Mouse (Mus musculus) lung, adult 2 months (tissue): ENCODE measurements at regions not wholly inside any gene's neighbourhood (a gene's known extent, or its start where the extent isn't known, plus 50 kb on each side); places are given as distances from the start of the nearest gene placed in this dataset.

Experiments used
- CTCF ChIP-seq: fragments of 200-500 bp; IDR thresholded peaks from 2 replicates; pipeline ENCODE4 v1.5.1; 2011; ENCODE audit warnings: mild to moderate bottlenecking, low read length, control low read depth; ENCODE audit not compliant: insufficient read depth
- POLR2A ChIP-seq: fragments of 200-500 bp; IDR thresholded peaks from 2 replicates; pipeline ENCODE4 v1.6.1; 2011; ENCODE audit warnings: low read depth, mild to moderate bottlenecking, control low read depth, low read length, borderline replicate concordance; ENCODE audit errors: extremely low read depth

GRCm38 (mm10) chr9:61697959-61698358 lies 216.4 kb downstream of the Rplp1 start:
- TF ChIP-seq CTCF (peak; percentile 94), POLR2A (no peak)
